Mouse (Mus musculus) CH12.LX (cell line): ENCODE measurements around the gene Krtap9-3. TPM values are rescaled to one million over a fixed set of nuclear protein-coding genes. Genes with fewer than 3 reads are reported as not detected.

Experiments used
- DNase-seq: peaks from one replicate; pipeline ENCODE4 v3.0.0-alpha.2; 2013; ENCODE audit errors: extremely low read depth
- H3K27ac ChIP-seq: 2 replicates; pipeline ENCODE4 v1.5.1; 2012; ENCODE audit warnings: low read depth, mild to moderate bottlenecking, control low read depth, moderate library complexity; ENCODE audit not compliant: insufficient read depth
- H3K27me3 ChIP-seq: replicated peaks from 2 replicates; pipeline ENCODE3; 2012; ENCODE audit warnings: inconsistent platforms
- H3K36me3 ChIP-seq, 2 experiments: replicated peaks in 1 of 2; 2 replicates each; pipeline versions ENCODE3 to v1.6.1; 2012; ENCODE audit warnings: inconsistent platforms in 1 of 2, low read length in 1 of 2, mild to moderate bottlenecking in 1 of 2, mixed read lengths in 1 of 2, moderate library complexity in 1 of 2; ENCODE audit not compliant: control insufficient read depth in 1 of 2, insufficient read depth in 1 of 2
- H3K4me1 ChIP-seq, 2 experiments: 2 replicates each; pipeline ENCODE4 v1.6.1; 2012; ENCODE audit warnings: inconsistent platforms in 1 of 2, moderate library complexity in 1 of 2; ENCODE audit not compliant: insufficient read depth in 2 of 2, control insufficient read depth in 1 of 2
- H3K4me2 ChIP-seq: 2 replicates; pipeline ENCODE4 v1.6.1; 2012; ENCODE audit warnings: low read depth, mild to moderate bottlenecking, control low read depth; ENCODE audit not compliant: poor library complexity, insufficient read depth, severe bottlenecking
- H3K4me3 ChIP-seq, 3 experiments: fragments of 150-350 bp in 1 of 3; sonication (generic) in 1 of 3; replicated peaks in 1 of 3; 2 replicates each; pipeline versions ENCODE3 to v1.5.1; 2011 to 2012; ENCODE audit warnings: low read depth in 2 of 3, low read length in 2 of 3, mild to moderate bottlenecking in 2 of 3, moderate library complexity in 2 of 3, control low read depth in 1 of 3, improper control_type of control experiment in 1 of 3, inconsistent platforms in 1 of 3, mixed read lengths in 1 of 3; ENCODE audit not compliant: poor library complexity in 1 of 3
- H3K79me2 ChIP-seq: replicated peaks from 2 replicates; pipeline ENCODE4 v1.6.1; 2012; ENCODE audit warnings: mild to moderate bottlenecking, moderate library complexity; ENCODE audit not compliant: control insufficient read depth, poor library complexity, insufficient read depth, severe bottlenecking; ENCODE audit errors: extremely low read depth
- H3K9ac ChIP-seq: 2 replicates; pipeline ENCODE4 v1.6.1; 2012; ENCODE audit warnings: low read depth, mild to moderate bottlenecking, control low read depth, moderate library complexity; ENCODE audit not compliant: insufficient read depth
- H3K9me3 ChIP-seq: replicated peaks from 2 replicates; pipeline ENCODE3; 2012; ENCODE audit warnings: low read length, inconsistent platforms, mixed read lengths
- CHD2 ChIP-seq: IDR thresholded peaks from 2 replicates; pipeline ENCODE4 v1.6.1; 2011; ENCODE audit warnings: low read length, improper control_type of control experiment
- EP300 ChIP-seq: IDR thresholded peaks from 2 replicates; pipeline ENCODE4 v1.6.1; 2011; ENCODE audit warnings: low read length, improper control_type of control experiment
- ETS1 ChIP-seq: conservative IDR thresholded peaks from 2 replicates; pipeline ENCODE4 v1.6.1; 2012; ENCODE audit warnings: low read depth, mild to moderate bottlenecking, inconsistent platforms, low read length, improper control_type of control experiment, moderate library complexity
- IRF4 ChIP-seq: IDR thresholded peaks from 2 replicates; pipeline ENCODE4 v1.6.1; 2014; ENCODE audit warnings: low read depth, mild to moderate bottlenecking, inconsistent platforms, low read length, improper control_type of control experiment
- JUN ChIP-seq: IDR thresholded peaks from 2 replicates; pipeline ENCODE4 v1.6.1; 2011; ENCODE audit warnings: low read depth, mild to moderate bottlenecking, low read length, improper control_type of control experiment, moderate library complexity; ENCODE audit not compliant: insufficient read depth
- JUND ChIP-seq: conservative IDR thresholded peaks from 2 replicates; pipeline ENCODE4 v1.6.1; 2011; ENCODE audit warnings: low read depth, low read length, improper control_type of control experiment
- MAFK ChIP-seq: IDR thresholded peaks from 2 replicates; pipeline ENCODE4 v1.6.1; 2011; ENCODE audit warnings: low read length, improper control_type of control experiment; ENCODE audit not compliant: insufficient replicate concordance
- MAX ChIP-seq: IDR thresholded peaks from 2 replicates; pipeline ENCODE4 v1.6.1; 2011; ENCODE audit warnings: low read length, improper control_type of control experiment
- MAZ ChIP-seq: IDR thresholded peaks from 2 replicates; pipeline ENCODE4 v1.6.1; 2012; ENCODE audit warnings: low read depth, mild to moderate bottlenecking, inconsistent platforms, low read length, improper control_type of control experiment, moderate library complexity
- MEF2A ChIP-seq: IDR thresholded peaks from 2 replicates; pipeline ENCODE4 v1.6.1; 2014; ENCODE audit warnings: low read depth, mild to moderate bottlenecking, inconsistent platforms, low read length, improper control_type of control experiment, borderline replicate concordance
- MXI1 ChIP-seq: IDR thresholded peaks from 2 replicates; pipeline ENCODE4 v1.6.1; 2011; ENCODE audit warnings: mild to moderate bottlenecking, low read depth, low read length, improper control_type of control experiment
- MYC ChIP-seq: IDR thresholded peaks from 2 replicates; pipeline ENCODE4 v1.6.1; 2011; ENCODE audit warnings: low read depth, mild to moderate bottlenecking, improper control_type of control experiment, low read length
- NRF1 ChIP-seq: IDR thresholded peaks from 2 replicates; pipeline ENCODE4 v1.6.1; 2014; ENCODE audit warnings: low read depth, mild to moderate bottlenecking, inconsistent platforms, low read length, improper control_type of control experiment, moderate library complexity
- POLR2AphosphoS2 ChIP-seq: IDR thresholded peaks from 2 replicates; pipeline ENCODE4 v1.6.1; 2011; ENCODE audit warnings: low read depth, low read length, improper control_type of control experiment
- RAD21 ChIP-seq: IDR thresholded peaks from 2 replicates; pipeline ENCODE4 v1.6.1; 2011; ENCODE audit warnings: low read depth, mild to moderate bottlenecking, low read length, improper control_type of control experiment, moderate library complexity
- RCOR1 ChIP-seq: conservative IDR thresholded peaks from 2 replicates; pipeline ENCODE4 v1.6.1; 2012; ENCODE audit warnings: low read depth, mild to moderate bottlenecking, inconsistent platforms, low read length, improper control_type of control experiment
- SMC3 ChIP-seq: IDR thresholded peaks from 2 replicates; pipeline ENCODE4 v1.6.1; 2011; ENCODE audit warnings: low read depth, low read length, improper control_type of control experiment
- TBP ChIP-seq: conservative IDR thresholded peaks from 2 replicates; pipeline ENCODE4 v1.6.1; 2011; ENCODE audit warnings: low read depth, low read length, improper control_type of control experiment
- TCF12 ChIP-seq: IDR thresholded peaks from 2 replicates; pipeline ENCODE4 v1.6.1; 2014; ENCODE audit warnings: low read depth, mild to moderate bottlenecking, inconsistent platforms, low read length, improper control_type of control experiment
- UBTF ChIP-seq: IDR thresholded peaks from 2 replicates; pipeline ENCODE4 v1.6.1; 2012; ENCODE audit warnings: low read depth, mild to moderate bottlenecking, inconsistent platforms, low read length, improper control_type of control experiment, moderate library complexity
- USF1 ChIP-seq: IDR thresholded peaks from 2 replicates; pipeline ENCODE4 v1.6.1; 2014; ENCODE audit warnings: low read depth, mild to moderate bottlenecking, inconsistent platforms, low read length, improper control_type of control experiment
- USF2 ChIP-seq: conservative IDR thresholded peaks from 2 replicates; pipeline ENCODE4 v1.6.1; 2011; ENCODE audit warnings: low read depth, low read length, improper control_type of control experiment
- ZKSCAN1 ChIP-seq: IDR thresholded peaks from 2 replicates; pipeline ENCODE4 v1.6.1; 2012; ENCODE audit warnings: low read depth, inconsistent platforms, low read length, improper control_type of control experiment, borderline replicate concordance
- ZMIZ1 ChIP-seq: IDR thresholded peaks from 2 replicates; pipeline ENCODE4 v1.6.1; 2012; ENCODE audit warnings: low read depth, mild to moderate bottlenecking, inconsistent platforms, low read length, improper control_type of control experiment
- ZNF384 ChIP-seq: IDR thresholded peaks from 2 replicates; pipeline ENCODE4 v1.6.1; 2012; ENCODE audit warnings: low read depth, low read length, improper control_type of control experiment, inconsistent platforms
- dilution Hi-C: fragments of 300-500 bp; cut with MboI; formaldehyde crosslinking; loops from 2 replicates; pipeline ENCODE4 v1.14.3; 2020; ENCODE audit warnings: low sequenced_read_pairs; ENCODE audit not compliant: extremely low pct_unique_long_range_greater_than_20kb, extremely low pct_ligation_motif_present
- in situ Hi-C: fragments of 300-500 bp; cut with MboI; formaldehyde crosslinking; loops from 3 replicates; pipeline ENCODE4 v1.14.3; 2019; ENCODE audit warnings: low sequenced_read_pairs, low pct_ligation_motif_present, low pct_unique_long_range_greater_than_20kb, mixed read lengths
- polyA plus RNA-seq: library from polyadenylated mRNA; unstranded; fragments of >175 nt; gene quantifications from 2 replicates; pipeline ENCODE4 v1.2.1, GENCODE M21; 2012; ENCODE audit warnings: low read depth; ENCODE audit not compliant: insufficient read length
- total RNA-seq, 2 experiments: library from RNA; depleted of rRNA; stranded (reverse); fragments of 300-350 nt in 1 of 2; fragments of >200 nt in 1 of 2; gene quantifications; 2 replicates each; pipeline ENCODE4 v1.2.3; 2012 to 2014

Gene Krtap9-3
- total and polyA plus RNA-seq, 3 experiments = not detected

GRCm38 (mm10) chr11:99573164-99573563 is 24.7 kb downstream of the Krtap9-3 start:
- Histone ChIP-seq H3K79me2 (no peaks in the 10 kb centered on the region), H3K27ac (no peak overlapping the region), H3K4me3 (no peak overlapping the region), H3K9ac (no peak overlapping the region), H3K36me3 (no peaks in the 10 kb centered on the region), H3K4me2 (no peak overlapping the region), H3K27me3 (peaks cover 62% of the 10 kb centered on the region), H3K4me1 (peaks cover 3% of the 10 kb centered on the region in 2 experiments; a peak in 2 of 4 replicates), H3K9me3 (no peaks in the 10 kb centered on the region)
- dilution Hi-C loops = no loop called here
- in situ Hi-C loops = no loop called here
- no peak for TF ChIP-seq UBTF
- no peak for TF ChIP-seq EP300
- TF ChIP-seq SMC3 = no peak
- TF ChIP-seq TCF12 = no peak
- no peak for TF ChIP-seq MEF2A
- TF ChIP-seq USF2 = no peak
- no peak for TF ChIP-seq JUND
- TF ChIP-seq USF1 = no peak
- TF ChIP-seq CHD2 = no peak
- no peak for TF ChIP-seq IRF4
- TF ChIP-seq ZNF384 = no peak
- no peak for DNase-seq

- TF ChIP-seq MAX = no peak
- TF ChIP-seq CHD2 = no peak
- no peak for TF ChIP-seq ZMIZ1
- no peak for TF ChIP-seq MXI1
- in situ Hi-C loops = no loop called here
- no peak within 1 kb of the TSS for H3K27ac ChIP-seq
- no peaks in the 10 kb centered on the region for H3K79me2 ChIP-seq
- DNase-seq = no peak
- no peak within 1 kb of the TSS for H3K9ac ChIP-seq
- no peaks in the 10 kb centered on the region for H3K36me3 ChIP-seq
- H3K4me2 ChIP-seq = no peak within 1 kb of the TSS
- H3K4me1 ChIP-seq = peaks cover 5 to 12% of the 10 kb centered on the region in 2 experiments; a peak in 3 of 4 replicates
- H3K9me3 ChIP-seq = no peaks in the 10 kb centered on the region
- H3K27me3 ChIP-seq = peaks cover 29% of the 10 kb centered on the region
- dilution Hi-C loops = no loop called here
- no peak within 1 kb of the TSS for H3K4me3 ChIP-seq
Observed at GRCm38 (mm10) chr11:99566530-99566929, 31.4 kb downstream of the Krtap9-3 start, which contains the start of gene Krtap3-1. Gene Krtap3-1, minus strand, starts transcription at chr11:99566630.

GRCm38 (mm10) chr11:99562580-99562979 is 35.3 kb downstream of the Krtap9-3 start:
- peak overlapping the region; percentile 65; the same call in 1 of the 2 replicates for H3K4me2 ChIP-seq
- H3K79me2 ChIP-seq = no peaks in the 10 kb centered on the region
- peaks cover 35% of the 10 kb centered on the region for H3K27me3 ChIP-seq
- peaks cover 5 to 15% of the 10 kb centered on the region in 2 experiments for H3K4me1 ChIP-seq
- in situ Hi-C loops (no loop called here), dilution Hi-C loops (no loop called here)
- no peak overlapping the region for H3K4me3 ChIP-seq
- no peak overlapping the region for H3K9ac ChIP-seq
- H3K27ac ChIP-seq = no peak overlapping the region
- H3K36me3 ChIP-seq = no peaks in the 10 kb centered on the region
- H3K9me3 ChIP-seq = no peaks in the 10 kb centered on the region
- peak; percentile 84 for DNase-seq
- TF ChIP-seq POLR2AphosphoS2 = no peak
- peak; percentile 90; the same call in 1 of the 2 replicates for TF ChIP-seq RCOR1
- no peak for TF ChIP-seq ZKSCAN1
- peak; percentile 96 for TF ChIP-seq JUND
- peak; percentile 87 for TF ChIP-seq MAFK
- peak; percentile 98 for TF ChIP-seq EP300
- TF ChIP-seq JUN = peak; percentile 98
- no peak for TF ChIP-seq TBP
- peak; percentile 79 for TF ChIP-seq TCF12
- peak; percentile 99 for TF ChIP-seq IRF4
- TF ChIP-seq NRF1 = no peak
- TF ChIP-seq MAZ = no peak
- no peak for TF ChIP-seq UBTF
- TF ChIP-seq MEF2A = peak; percentile 96
- TF ChIP-seq ETS1 = peak; percentile 97
- TF ChIP-seq MYC = no peak
- TF ChIP-seq USF2 = no peak
- no peak for TF ChIP-seq RAD21
